Mouse (Mus musculus) C2C12 (cell line): ENCODE data around the gene Ttc30a1.

Source experiments
- CEBPB ChIP-seq: IDR thresholded peaks from one replicate; pipeline ENCODE4 v1.6.1; 2011; ENCODE audit warnings: low read depth, mild to moderate bottlenecking, control low read depth, moderate library complexity
- CTCF ChIP-seq: IDR thresholded peaks from one replicate; pipeline ENCODE4 v1.5.1; 2011; ENCODE audit not compliant: control insufficient read depth, insufficient read depth, insufficient read length
- FOSL1 ChIP-seq: IDR thresholded peaks from one replicate; pipeline ENCODE4 v1.8.0; 2011; ENCODE audit warnings: mild to moderate bottlenecking, low read length; ENCODE audit not compliant: poor library complexity, insufficient read depth, severe bottlenecking
- MAX ChIP-seq: IDR thresholded peaks from one replicate; pipeline ENCODE4 v1.6.1; 2011; ENCODE audit warnings: mild to moderate bottlenecking, control low read depth
- MYOD1 ChIP-seq: IDR thresholded peaks from one replicate; pipeline ENCODE4 v1.6.1; 2011; ENCODE audit warnings: low read depth; ENCODE audit not compliant: control insufficient read depth, insufficient read length
- MYOG ChIP-seq: IDR thresholded peaks from one replicate; pipeline ENCODE4 v1.6.1; 2011; ENCODE audit not compliant: control insufficient read depth, insufficient read length; ENCODE audit errors: extremely low read depth
- USF1 ChIP-seq: IDR thresholded peaks from one replicate; pipeline ENCODE4 v1.6.1; 2011; ENCODE audit warnings: low read depth, mild to moderate bottlenecking, control low read depth, moderate library complexity

GRCm38 (mm10) chr2:76016136-76016535 is 34.4 kb upstream of the Ttc30a1 start:
- TF ChIP-seq MYOG (no peak), MAX (no peak), CTCF (no peak), CEBPB (no peak), USF1 (no peak), FOSL1 (no peak), MYOD1 (no peak)
